Mouse (Mus musculus): ENCODE data around the gene Map3k10. TPM values are rescaled to one million over a fixed set of nuclear protein-coding genes. Genes with fewer than 3 reads are reported as not detected.

Map3k10 gene
- polyA plus RNA-seq, 1 experiment: not detected

DNA sequence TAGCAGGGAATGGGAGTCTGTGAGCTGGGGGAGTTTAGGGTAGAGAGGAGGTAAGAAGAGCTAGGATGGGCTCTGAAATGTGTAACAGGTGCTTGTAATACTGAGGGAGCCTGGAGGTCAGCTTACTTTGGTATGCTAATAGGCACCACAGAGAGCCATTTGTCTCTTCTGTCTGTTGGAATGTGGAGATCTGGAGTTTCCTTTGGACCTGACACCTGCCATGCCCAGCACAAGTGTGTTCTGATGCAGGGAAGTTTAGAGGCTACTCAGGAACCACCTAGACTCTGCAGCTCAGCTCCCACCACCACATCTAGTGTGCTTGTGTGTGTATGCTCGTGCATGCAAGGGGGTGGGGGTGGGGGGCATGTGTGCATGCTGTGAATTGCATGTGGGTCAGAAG lies 52.2 kb downstream of the Map3k10 start:
- no peak for TF ChIP-seq CTCF (IDR thresholded peaks at IDR 0.05; ENCODE audit: insufficient read depth, low read depth, low read length)
- no peak for TF ChIP-seq POLR2A (IDR thresholded peaks at IDR 0.05; ENCODE audit: insufficient read depth, low read depth, low read length)
- no peak overlapping the region for H3K27ac ChIP-seq (ENCODE audit: insufficient read depth, low read depth, low read length)
- H3K4me3 ChIP-seq (ENCODE audit: insufficient read depth, low read depth, low read length): no peak overlapping the region
- 73% methylated on average over 1 of the region's 1 CpGs for WGBS
- H3K4me1 ChIP-seq (ENCODE audit: control insufficient read depth, insufficient read depth, low read length): no peaks in the 10 kb centered on the region

DNA sequence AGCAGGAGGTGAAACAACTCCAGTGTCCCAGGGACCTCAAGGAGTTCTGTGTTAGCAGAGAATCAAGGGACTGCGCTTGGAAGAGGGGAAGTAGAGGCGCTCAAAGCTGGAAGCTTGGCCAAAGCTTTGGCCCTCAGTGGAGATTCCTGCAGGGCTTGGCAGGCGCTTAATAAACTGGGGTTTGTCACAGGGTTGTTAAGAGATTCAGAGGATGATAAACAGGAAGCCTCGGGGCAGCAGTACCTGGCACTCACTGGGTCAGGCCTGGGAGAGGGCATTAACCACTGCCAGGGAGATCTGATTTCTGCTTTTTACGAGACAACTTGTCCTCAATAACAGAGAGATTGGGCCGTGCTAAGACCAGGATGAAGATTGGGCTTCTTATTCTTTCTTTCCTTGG lies 53.4 kb downstream of the Map3k10 start:
- no peak overlapping the region for H3K4me3 ChIP-seq (ENCODE audit: insufficient read depth, low read depth, low read length)
- 42% methylated on average over 6 of the region's 6 CpGs for WGBS
- no peaks in the 10 kb centered on the region for H3K4me1 ChIP-seq (ENCODE audit: control insufficient read depth, insufficient read depth, low read length)
- no peak overlapping the region for H3K27ac ChIP-seq (ENCODE audit: insufficient read depth, low read depth, low read length)
- TF ChIP-seq POLR2A (IDR thresholded peaks at IDR 0.05; ENCODE audit: insufficient read depth, low read depth, low read length) (no peak), CTCF (IDR thresholded peaks at IDR 0.05; ENCODE audit: insufficient read depth, low read depth, low read length) (no peak)

DNA sequence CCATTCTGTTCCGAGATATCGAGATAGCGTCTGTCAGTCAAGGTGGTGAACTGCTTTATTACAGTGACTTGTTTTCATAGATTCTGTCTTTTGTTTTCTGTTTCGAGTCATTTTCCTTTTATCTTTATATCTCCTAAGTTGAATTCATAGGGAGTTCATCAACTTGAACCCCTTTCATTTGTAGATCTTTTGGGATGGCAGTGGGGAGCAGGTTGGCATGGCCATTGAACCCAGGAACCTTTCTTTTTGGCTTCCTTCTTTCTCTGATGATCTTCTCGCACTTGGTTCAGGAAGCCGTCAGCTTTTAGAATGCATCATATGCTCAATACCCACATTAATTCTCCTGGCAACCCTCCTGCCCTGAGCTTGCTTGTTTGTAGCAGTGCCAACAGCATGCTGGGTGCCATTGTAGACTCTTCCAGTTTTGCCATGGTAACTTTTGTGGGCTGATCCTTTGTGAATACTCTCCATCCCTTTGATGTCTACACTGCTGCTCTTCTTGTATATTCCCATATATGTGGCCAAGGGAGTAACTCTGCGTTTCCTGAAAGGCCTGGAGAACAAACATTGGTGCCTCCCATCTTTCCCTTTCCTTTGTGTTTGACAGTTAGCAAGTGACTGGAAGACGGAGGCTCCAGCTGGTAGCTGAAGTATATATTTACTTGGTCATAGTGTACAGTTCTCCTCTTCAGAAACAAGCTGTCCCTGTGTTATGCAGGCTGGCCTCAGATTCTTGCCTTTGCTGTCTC lies 60.5 kb downstream of the Map3k10 start:
- TF ChIP-seq CTCF (IDR thresholded peaks at IDR 0.05; ENCODE audit: insufficient read depth, low read depth, low read length) (no peak), POLR2A (IDR thresholded peaks at IDR 0.05; ENCODE audit: insufficient read depth, low read depth, low read length) (no peak)
- H3K4me3 ChIP-seq (ENCODE audit: insufficient read depth, low read depth, low read length): no peak overlapping the region
- WGBS: 34% methylated on average over 8 of the region's 8 CpGs
- H3K27ac ChIP-seq (ENCODE audit: insufficient read depth, low read depth, low read length): peak overlapping the region; percentile 35
- peaks cover 5% of the 10 kb centered on the region for H3K4me1 ChIP-seq (ENCODE audit: control insufficient read depth, insufficient read depth, low read length)

DNA sequence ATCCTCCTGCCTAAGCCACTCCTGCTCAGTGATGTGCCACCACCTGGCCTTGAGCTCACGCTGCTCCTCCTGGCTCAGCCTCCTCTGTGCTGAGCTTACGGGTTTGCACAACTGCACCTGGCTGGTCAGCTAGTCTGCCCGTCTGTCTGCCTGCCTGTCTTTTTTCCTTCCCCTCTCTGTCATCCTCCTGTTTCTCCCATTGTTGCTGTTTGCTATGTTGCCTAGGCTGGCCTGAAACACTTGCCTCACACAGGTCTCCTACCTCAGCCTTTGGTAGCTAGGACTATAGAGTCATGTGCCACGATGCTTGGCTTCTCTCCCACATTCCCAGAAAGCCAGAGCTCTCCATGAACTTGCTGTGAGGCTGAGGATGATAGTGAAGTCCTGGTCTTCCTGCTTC lies 61.5 kb downstream of the Map3k10 start:
- peak overlapping the region; percentile 54; the same call in 1 of the 2 replicates for H3K27ac ChIP-seq (ENCODE audit: insufficient read depth, low read depth, low read length)
- WGBS: 46% methylated on average over 4 of the region's 4 CpGs
- H3K4me3 ChIP-seq (ENCODE audit: insufficient read depth, low read depth, low read length): no peak overlapping the region
- no peak for TF ChIP-seq POLR2A (IDR thresholded peaks at IDR 0.05; ENCODE audit: insufficient read depth, low read depth, low read length)
- no peak for TF ChIP-seq CTCF (IDR thresholded peaks at IDR 0.05; ENCODE audit: insufficient read depth, low read depth, low read length)
- H3K4me1 ChIP-seq (ENCODE audit: control insufficient read depth, insufficient read depth, low read length): peaks cover 8% of the 10 kb centered on the region

DNA sequence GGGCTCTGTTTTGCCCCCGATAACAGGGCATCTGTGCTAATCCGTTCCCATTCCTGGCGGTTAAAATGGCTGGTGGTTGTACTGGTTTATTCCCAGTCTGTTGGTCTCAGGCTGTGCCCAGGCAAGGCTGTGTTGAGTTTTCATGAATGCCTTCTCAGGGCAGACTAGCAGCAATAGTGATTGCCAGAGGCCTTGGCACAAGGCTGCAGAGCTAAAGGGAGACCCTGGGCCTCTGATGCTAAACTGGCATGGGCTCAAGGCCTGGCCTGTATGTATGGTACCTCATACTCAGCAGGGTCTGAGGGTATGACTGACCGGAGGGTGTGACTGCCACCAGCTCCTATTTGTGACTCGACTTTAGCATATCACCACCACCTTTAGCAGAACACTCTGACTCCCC lies 63.5 kb downstream of the Map3k10 start:
- no peak overlapping the region for H3K4me3 ChIP-seq (ENCODE audit: insufficient read depth, low read depth, low read length)
- 62% methylated on average over 5 of the region's 5 CpGs for WGBS
- H3K4me1 ChIP-seq (ENCODE audit: control insufficient read depth, insufficient read depth, low read length): peaks cover 28% of the 10 kb centered on the region
- no peak for TF ChIP-seq POLR2A (IDR thresholded peaks at IDR 0.05; ENCODE audit: insufficient read depth, low read depth, low read length)
- no peak for TF ChIP-seq CTCF (IDR thresholded peaks at IDR 0.05; ENCODE audit: insufficient read depth, low read depth, low read length)
- no peak overlapping the region for H3K27ac ChIP-seq (ENCODE audit: insufficient read depth, low read depth, low read length)

DNA sequence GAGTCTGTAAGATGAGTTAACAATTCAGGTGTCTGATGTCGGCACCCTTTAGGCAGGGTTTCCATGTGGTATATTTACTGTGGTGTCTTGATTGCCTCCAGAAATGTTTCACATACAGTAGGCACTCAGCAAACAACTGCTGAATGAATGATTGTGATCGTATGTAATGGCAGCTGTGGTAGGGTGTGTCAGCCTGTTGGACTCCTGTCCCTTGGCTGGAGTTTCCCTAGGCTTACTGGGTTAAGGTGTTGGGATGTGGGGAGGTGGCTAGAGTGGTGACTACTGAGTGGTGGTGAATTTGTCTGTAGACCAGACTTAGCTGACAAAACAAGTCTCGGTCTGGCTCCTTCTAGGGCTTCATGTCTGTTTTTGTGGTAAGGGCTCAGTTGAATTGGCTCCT lies 64.0 kb downstream of the Map3k10 start:
- Histone ChIP-seq H3K4me1 (ENCODE audit: control insufficient read depth, insufficient read depth, low read length) (peaks cover 33% of the 10 kb centered on the region), H3K4me3 (ENCODE audit: insufficient read depth, low read depth, low read length) (no peak overlapping the region), H3K27ac (ENCODE audit: insufficient read depth, low read depth, low read length) (no peak overlapping the region)
- WGBS: 80% methylated on average over 3 of the region's 3 CpGs
- no peak for TF ChIP-seq CTCF (IDR thresholded peaks at IDR 0.05; ENCODE audit: insufficient read depth, low read depth, low read length)
- TF ChIP-seq POLR2A (IDR thresholded peaks at IDR 0.05; ENCODE audit: insufficient read depth, low read depth, low read length): no peak

DNA sequence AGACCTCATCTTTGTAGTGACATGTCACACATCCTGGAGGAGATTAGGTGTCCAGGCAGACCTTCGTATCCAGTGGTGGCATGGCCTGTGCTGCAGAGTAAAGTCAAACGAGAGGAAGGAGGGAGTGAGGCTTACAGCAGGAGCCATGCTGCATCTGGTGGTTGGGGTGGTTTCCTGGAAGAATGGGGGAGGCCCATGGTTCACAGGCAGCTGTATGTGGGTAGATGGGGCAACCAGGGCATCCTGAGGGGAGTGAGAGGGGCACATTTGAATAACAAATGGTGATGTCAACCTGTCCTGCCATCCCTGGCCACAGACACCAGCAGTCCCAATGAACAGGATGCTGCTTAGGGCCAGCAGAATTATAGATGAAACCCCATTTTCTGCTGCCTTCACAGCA lies 64.7 kb downstream of the Map3k10 start:
- H3K4me1 ChIP-seq (ENCODE audit: control insufficient read depth, insufficient read depth, low read length): peaks cover 35% of the 10 kb centered on the region
- WGBS: 73% methylated on average over 2 of the region's 2 CpGs

DNA sequence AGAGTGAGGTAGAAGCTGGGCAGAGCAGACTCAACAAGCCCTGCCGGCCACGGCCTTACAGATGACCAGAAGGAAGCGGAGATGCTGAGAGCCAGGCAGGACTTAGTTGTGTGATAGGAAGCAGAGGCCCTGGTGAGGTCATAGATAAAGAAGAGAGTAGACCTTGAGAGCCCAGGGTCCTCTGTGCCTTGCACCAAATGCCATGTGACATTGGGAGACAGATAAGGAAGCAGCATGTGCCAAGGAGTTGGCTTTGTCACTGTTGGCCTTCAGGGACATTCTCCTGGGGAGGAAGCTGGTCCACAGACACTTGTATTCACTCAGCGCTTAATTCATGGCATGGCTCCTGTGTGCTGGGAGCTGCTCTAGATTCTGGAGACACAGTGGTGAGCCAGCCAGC lies 65.1 kb downstream of the Map3k10 start:
- Histone ChIP-seq H3K4me3 (ENCODE audit: insufficient read depth, low read depth, low read length) (no peak overlapping the region), H3K4me1 (ENCODE audit: control insufficient read depth, insufficient read depth, low read length) (peaks cover 37% of the 10 kb centered on the region), H3K27ac (ENCODE audit: insufficient read depth, low read depth, low read length) (no peak overlapping the region)
- TF ChIP-seq POLR2A (IDR thresholded peaks at IDR 0.05; ENCODE audit: insufficient read depth, low read depth, low read length): no peak
- no peak for TF ChIP-seq CTCF (IDR thresholded peaks at IDR 0.05; ENCODE audit: insufficient read depth, low read depth, low read length)
- 92% methylated on average over 4 of the region's 4 CpGs for WGBS

More for the DNA sequence above, 64.7 kb downstream of the Map3k10 start:
- Histone ChIP-seq H3K27ac (ENCODE audit: insufficient read depth, low read depth, low read length) (no peak overlapping the region), H3K4me3 (ENCODE audit: insufficient read depth, low read depth, low read length) (no peak overlapping the region)
- TF ChIP-seq POLR2A (IDR thresholded peaks at IDR 0.05; ENCODE audit: insufficient read depth, low read depth, low read length) (no peak), CTCF (IDR thresholded peaks at IDR 0.05; ENCODE audit: insufficient read depth, low read depth, low read length) (no peak)

DNA sequence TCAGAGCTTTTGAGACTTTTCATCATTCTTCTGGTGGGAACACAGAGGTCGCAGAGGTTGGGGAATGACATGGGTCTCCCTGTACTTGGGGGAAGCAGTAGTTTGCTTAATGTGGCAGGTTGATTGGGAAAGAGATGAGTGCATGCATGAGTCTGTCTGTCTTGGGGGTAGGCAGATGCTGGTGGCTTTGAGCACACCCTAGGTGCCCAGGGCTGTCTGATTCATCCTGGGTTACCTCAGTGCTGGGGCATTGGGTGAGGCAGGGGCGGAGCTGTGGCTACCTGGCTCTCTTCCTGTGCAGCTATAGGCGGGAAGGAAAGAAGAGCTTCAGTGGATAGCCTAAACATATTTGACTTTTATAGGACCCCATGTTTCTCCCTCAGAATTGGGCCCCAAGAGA lies 66.3 kb downstream of the Map3k10 start:
- Histone ChIP-seq H3K4me1 (ENCODE audit: control insufficient read depth, insufficient read depth, low read length) (peaks cover 42% of the 10 kb centered on the region), H3K4me3 (ENCODE audit: insufficient read depth, low read depth, low read length) (no peak overlapping the region), H3K27ac (ENCODE audit: insufficient read depth, low read depth, low read length) (peak overlapping the region; percentile 16; the same call in 1 of the 2 replicates)
- TF ChIP-seq CTCF (IDR thresholded peaks at IDR 0.05; ENCODE audit: insufficient read depth, low read depth, low read length) (no peak), POLR2A (IDR thresholded peaks at IDR 0.05; ENCODE audit: insufficient read depth, low read depth, low read length) (no peak)
- 85% methylated on average over 3 of the region's 3 CpGs for WGBS
